Mouse (Mus musculus) neural tube, embryonic 12.5 days (tissue): ENCODE results near the gene Casp4. TPM values are rescaled to one million over a fixed set of nuclear protein-coding genes. Genes with fewer than 3 reads are reported as not detected.

Experiments used
- ATAC-seq: fragments of 200-750 bp; cut with Nextera tagmentation; 2 replicates; pipeline ENCODE4 v1.8.0; 2017; ENCODE audit warnings: low read depth, mild to moderate bottlenecking, moderate TSS enrichment, moderate library complexity; ENCODE audit not compliant: low FRiP score
- H3K27ac ChIP-seq: fragments of 300-500 bp; sonication (generic); 2 replicates; pipeline ENCODE4 v1.5.1; 2016
- H3K27me3 ChIP-seq: fragments of 300-500 bp; sonication (generic); replicated peaks from 2 replicates; pipeline ENCODE4 v1.6.1; 2016; ENCODE audit warnings: mild to moderate bottlenecking
- H3K36me3 ChIP-seq: fragments of 300-500 bp; sonication (generic); 2 replicates; pipeline ENCODE4 v1.6.1; 2016; ENCODE audit warnings: mild to moderate bottlenecking
- H3K4me1 ChIP-seq: fragments of 300-500 bp; sonication (generic); 2 replicates; pipeline ENCODE4 v1.6.1; 2016
- H3K4me2 ChIP-seq: fragments of 300-500 bp; sonication (generic); replicated peaks from 2 replicates; pipeline ENCODE4 v1.6.1; 2016; ENCODE audit warnings: mild to moderate bottlenecking
- H3K4me3 ChIP-seq: fragments of 300-500 bp; sonication (generic); 2 replicates; pipeline ENCODE4 v1.5.1; 2016
- H3K9ac ChIP-seq: fragments of 300-500 bp; sonication (generic); 2 replicates; pipeline ENCODE4 v1.6.1; 2016; ENCODE audit warnings: mild to moderate bottlenecking
- H3K9me3 ChIP-seq: fragments of 300-500 bp; sonication (generic); 2 replicates; pipeline ENCODE4 v1.6.1; 2016; ENCODE audit warnings: mild to moderate bottlenecking
- WGBS: fragments of 180-500 bp; shearing (Covaris S2); methylation state at CpG from one replicate; pipeline ENCODE4 v1.1.7; 2016; 5-methylcytosine and 5-hydroxymethylcytosine counted together
- polyA plus RNA-seq: library from polyadenylated mRNA; unstranded; fragments of >200 nt; fragmentation: Nextera tagmentation; extraction: Ambion mirVana; gene quantifications from 2 replicates; pipeline ENCODE4 v1.2.1, GENCODE M21; 2016

Casp4 gene
- 0.22 and 0.64 TPM in 2 replicates for polyA plus RNA-seq

GRCm38 (mm10) chr9:5308561-5308960, at the start of gene Casp4:
Gene Casp4, plus strand, starts transcription at chr9:5308828.
- Histone ChIP-seq H3K9me3 (no peaks in the 10 kb centered on the region), H3K4me3 (no peak within 1 kb of the TSS), H3K4me1 (no peaks in the 10 kb centered on the region), H3K27me3 (no peaks in the 10 kb centered on the region), H3K27ac (no peak within 1 kb of the TSS), H3K9ac (no peak within 1 kb of the TSS), H3K36me3 (no peaks in the 10 kb centered on the region), H3K4me2 (no peak within 1 kb of the TSS)
- 71% methylated on average over 5 of the region's 5 CpGs for WGBS
- no peak for ATAC-seq

GRCm38 (mm10) chr9:5263951-5264475, 44.6 kb upstream of the Casp4 start:
- H3K9me3 ChIP-seq, result no peaks in the 10 kb centered on the region
- no peak overlapping the region for H3K4me3 ChIP-seq
- H3K27ac ChIP-seq, result no peak overlapping the region
- WGBS, result 76% methylated on average over 2 of the region's 2 CpGs
- no peak for ATAC-seq
- no peaks in the 10 kb centered on the region for H3K27me3 ChIP-seq
- H3K36me3 ChIP-seq, result no peaks in the 10 kb centered on the region
- H3K4me2 ChIP-seq, result no peak overlapping the region
- no peak overlapping the region for H3K9ac ChIP-seq
- no peaks in the 10 kb centered on the region for H3K4me1 ChIP-seq

- Histone ChIP-seq H3K4me1 (no peaks in the 10 kb centered on the region), H3K36me3 (no peaks in the 10 kb centered on the region), H3K9me3 (no peaks in the 10 kb centered on the region), H3K4me2 (no peak overlapping the region), H3K9ac (no peak overlapping the region), H3K27ac (no peak overlapping the region), H3K27me3 (no peaks in the 10 kb centered on the region), H3K4me3 (no peak overlapping the region)
- WGBS, result 91% methylated on average over 2 of the region's 2 CpGs
- no peak for ATAC-seq
Measured at GRCm38 (mm10) chr9:5270274-5270673, 38.4 kb upstream of the Casp4 start.

- H3K4me1 ChIP-seq, result no peaks in the 10 kb centered on the region
Measured at GRCm38 (mm10) chr9:5270884-5271283, 37.7 kb upstream of the Casp4 start.

GRCm38 (mm10) chr9:5271334-5271845, 37.2 kb upstream of the Casp4 start:
- WGBS, result 68% methylated on average over 6 of the region's 6 CpGs
- ATAC-seq, result no peak
- H3K9me3 ChIP-seq, result no peaks in the 10 kb centered on the region
- H3K4me2 ChIP-seq, result no peak overlapping the region
- no peaks in the 10 kb centered on the region for H3K36me3 ChIP-seq
- no peak overlapping the region for H3K9ac ChIP-seq
- H3K4me3 ChIP-seq, result no peak overlapping the region
- H3K27me3 ChIP-seq, result no peaks in the 10 kb centered on the region
- no peaks in the 10 kb centered on the region for H3K4me1 ChIP-seq
- H3K27ac ChIP-seq, result no peak overlapping the region

More at GRCm38 (mm10) chr9:5270884-5271283, 37.7 kb upstream of the Casp4 start:
- Histone ChIP-seq H3K4me3 (no peak overlapping the region), H3K36me3 (no peaks in the 10 kb centered on the region), H3K4me2 (no peak overlapping the region), H3K27me3 (no peaks in the 10 kb centered on the region), H3K9ac (no peak overlapping the region), H3K27ac (no peak overlapping the region), H3K9me3 (no peaks in the 10 kb centered on the region)
- 41% methylated on average over 1 of the region's 1 CpGs for WGBS
- ATAC-seq, result no peak

GRCm38 (mm10) chr9:5286071-5286470, 22.6 kb upstream of the Casp4 start:
- H3K27me3 ChIP-seq, result no peaks in the 10 kb centered on the region
- 75% methylated on average over 2 of the region's 2 CpGs for WGBS
- no peaks in the 10 kb centered on the region for H3K4me1 ChIP-seq
- no peak overlapping the region for H3K4me3 ChIP-seq
- ATAC-seq, result no peak
- H3K27ac ChIP-seq, result no peak overlapping the region
- no peak overlapping the region for H3K4me2 ChIP-seq
- no peak overlapping the region for H3K9ac ChIP-seq
- H3K9me3 ChIP-seq, result no peaks in the 10 kb centered on the region
- no peaks in the 10 kb centered on the region for H3K36me3 ChIP-seq

- H3K27me3 ChIP-seq, result no peaks in the 10 kb centered on the region
- no peaks in the 10 kb centered on the region for H3K36me3 ChIP-seq
- no peak overlapping the region for H3K4me2 ChIP-seq
- H3K4me1 ChIP-seq, result no peaks in the 10 kb centered on the region
- ATAC-seq, result no peak
- no peaks in the 10 kb centered on the region for H3K9me3 ChIP-seq
- H3K27ac ChIP-seq, result no peak overlapping the region
- no peak overlapping the region for H3K9ac ChIP-seq
- H3K4me3 ChIP-seq, result no peak overlapping the region
Measured at GRCm38 (mm10) chr9:5286597-5286996, 22.0 kb upstream of the Casp4 start.

- H3K9ac ChIP-seq, result no peak overlapping the region
- no peak overlapping the region for H3K4me2 ChIP-seq
- no peak for ATAC-seq
- H3K27ac ChIP-seq, result no peak overlapping the region
- no peaks in the 10 kb centered on the region for H3K27me3 ChIP-seq
- H3K9me3 ChIP-seq, result no peaks in the 10 kb centered on the region
- H3K4me3 ChIP-seq, result no peak overlapping the region
- H3K36me3 ChIP-seq, result no peaks in the 10 kb centered on the region
- no peaks in the 10 kb centered on the region for H3K4me1 ChIP-seq
- 81% methylated on average over 2 of the region's 2 CpGs for WGBS
Measured at GRCm38 (mm10) chr9:5296354-5297237, 12.0 kb upstream of the Casp4 start.

- Histone ChIP-seq H3K27ac (no peak within 1 kb of the TSS), H3K36me3 (no peaks in the 10 kb centered on the region), H3K4me1 (no peaks in the 10 kb centered on the region), H3K9ac (no peak within 1 kb of the TSS), H3K9me3 (no peaks in the 10 kb centered on the region), H3K4me2 (no peak within 1 kb of the TSS), H3K27me3 (no peaks in the 10 kb centered on the region), H3K4me3 (no peak within 1 kb of the TSS)
- 78% methylated on average over 11 of the region's 11 CpGs for WGBS
- no peak for ATAC-seq
Measured at GRCm38 (mm10) chr9:5298329-5299131, 10.1 kb upstream of the Casp4 start, which contains the start of gene Casp1. Gene Casp1, plus strand, starts transcription at chr9:5298517.

GRCm38 (mm10) chr9:5299132-5299381, 9.6 kb upstream of the Casp4 start:
- Histone ChIP-seq H3K36me3 (no peaks in the 10 kb centered on the region), H3K4me2 (no peak overlapping the region), H3K27me3 (no peaks in the 10 kb centered on the region), H3K9me3 (no peaks in the 10 kb centered on the region), H3K27ac (no peak overlapping the region), H3K9ac (no peak overlapping the region), H3K4me1 (no peaks in the 10 kb centered on the region), H3K4me3 (no peak overlapping the region)
- ATAC-seq, result no peak
- 71% methylated on average over 2 of the region's 2 CpGs for WGBS

- Histone ChIP-seq H3K4me2 (no peak overlapping the region), H3K4me3 (no peak overlapping the region), H3K27me3 (no peaks in the 10 kb centered on the region), H3K4me1 (no peaks in the 10 kb centered on the region), H3K27ac (no peak overlapping the region), H3K9ac (no peak overlapping the region), H3K9me3 (no peaks in the 10 kb centered on the region), H3K36me3 (no peaks in the 10 kb centered on the region)
- no peak for ATAC-seq
Measured at GRCm38 (mm10) chr9:5310112-5310511, 1.5 kb downstream of the Casp4 start.

- Histone ChIP-seq H3K9ac (no peak overlapping the region), H3K4me2 (no peak overlapping the region), H3K27ac (no peak overlapping the region), H3K36me3 (no peaks in the 10 kb centered on the region), H3K4me3 (no peak overlapping the region), H3K27me3 (no peaks in the 10 kb centered on the region), H3K4me1 (no peaks in the 10 kb centered on the region), H3K9me3 (no peaks in the 10 kb centered on the region)
- ATAC-seq, result no peak
- WGBS, result 74% methylated on average over 4 of the region's 4 CpGs
Measured at GRCm38 (mm10) chr9:5311435-5311834, 2.8 kb downstream of the Casp4 start.
